Mouse (Mus musculus) myocyte (in vitro differentiated cells): Measurements from ENCODE around the gene Krt76. TPM values are rescaled to one million over a fixed set of nuclear protein-coding genes. Genes with fewer than 3 reads are reported as not detected.

Source experiments
- H3K27me3 ChIP-seq: one replicate; pipeline ENCODE4 v1.6.1; 2011; ENCODE audit not compliant: control insufficient read depth, insufficient read depth, insufficient read length
- H3K36me3 ChIP-seq: one replicate; pipeline ENCODE4 v1.6.1; 2011; ENCODE audit not compliant: control insufficient read depth, insufficient read depth
- H3K4me2 ChIP-seq: one replicate; pipeline ENCODE4 v1.6.1; 2011; ENCODE audit warnings: low read depth, control low read depth
- H3K4me3 ChIP-seq: one replicate; pipeline ENCODE4 v1.5.1; 2011; ENCODE audit warnings: mild to moderate bottlenecking, control low read depth, moderate library complexity
- H3K79me2 ChIP-seq: one replicate; pipeline ENCODE4 v1.6.1; 2011; ENCODE audit not compliant: control insufficient read depth, insufficient read depth
- H3ac ChIP-seq: one replicate; pipeline ENCODE4 v1.6.1; 2011; ENCODE audit not compliant: control insufficient read depth, insufficient read length
- CEBPB ChIP-seq: IDR thresholded peaks from 2 replicates; pipeline ENCODE4 v1.6.1; 2011; ENCODE audit warnings: mild to moderate bottlenecking, moderate library complexity; ENCODE audit not compliant: poor library complexity, insufficient read depth, severe bottlenecking
- E2F4 ChIP-seq: IDR thresholded peaks from one replicate; pipeline ENCODE4 v1.6.1; 2011; ENCODE audit warnings: mild to moderate bottlenecking, control low read depth, moderate library complexity; ENCODE audit not compliant: insufficient read depth
- MAX ChIP-seq: IDR thresholded peaks from one replicate; pipeline ENCODE4 v1.6.1; 2011; ENCODE audit warnings: low read depth, mild to moderate bottlenecking, control low read depth
- MYOD1 ChIP-seq, 3 experiments: IDR thresholded peaks; one replicate each; pipeline ENCODE4 v1.6.1; 2011; ENCODE audit warnings: control low read depth in 2 of 3, low read depth in 2 of 3, mild to moderate bottlenecking in 2 of 3, moderate library complexity in 1 of 3; ENCODE audit not compliant: insufficient read length in 2 of 3, control insufficient read depth in 1 of 3
- MYOG ChIP-seq, 3 experiments: IDR thresholded peaks; one replicate each; pipeline ENCODE4 v1.6.1; 2011; ENCODE audit warnings: control low read depth in 2 of 3, low read depth in 2 of 3, mild to moderate bottlenecking in 2 of 3; ENCODE audit not compliant: insufficient read length in 2 of 3, control insufficient read depth in 1 of 3, insufficient read depth in 1 of 3
- POLR2A ChIP-seq: IDR thresholded peaks from one replicate; pipeline ENCODE4 v1.6.1; 2011; ENCODE audit warnings: low read depth, mild to moderate bottlenecking, control low read depth, moderate library complexity; ENCODE audit not compliant: insufficient read length
- POLR2AphosphoS2 ChIP-seq: IDR thresholded peaks from one replicate; pipeline ENCODE4 v1.6.1; 2011; ENCODE audit warnings: low read depth, control low read depth; ENCODE audit not compliant: insufficient read length
- REST ChIP-seq: IDR thresholded peaks from one replicate; pipeline ENCODE4 v1.6.1; 2011; ENCODE audit warnings: mild to moderate bottlenecking, control low read depth, moderate library complexity; ENCODE audit not compliant: insufficient read depth, insufficient read length
- SRF ChIP-seq: IDR thresholded peaks from one replicate; pipeline ENCODE4 v1.6.1; 2011; ENCODE audit warnings: low read depth; ENCODE audit not compliant: control insufficient read depth, insufficient read length
- TCF12 ChIP-seq: IDR thresholded peaks from one replicate; pipeline ENCODE4 v1.6.1; 2011; ENCODE audit warnings: mild to moderate bottlenecking, control low read depth; ENCODE audit not compliant: poor library complexity, insufficient read depth, severe bottlenecking
- TCF3 ChIP-seq: IDR thresholded peaks from one replicate; pipeline ENCODE4 v1.6.1; 2011; ENCODE audit warnings: low read depth, control low read depth; ENCODE audit not compliant: insufficient read length
- USF1 ChIP-seq: IDR thresholded peaks from one replicate; pipeline ENCODE4 v1.6.1; 2011; ENCODE audit warnings: low read depth, mild to moderate bottlenecking, control low read depth, moderate library complexity
- polyA plus RNA-seq: library from polyadenylated mRNA; unstranded; fragments of >200 nt; fragmentation: generic; extraction: Trizol; gene quantifications from one replicate; pipeline ENCODE4 v1.2.1, GENCODE M21; 2012; ENCODE audit warnings: missing spikeins

The Krt76 gene
- polyA plus RNA-seq, 1 experiment = not detected

DNA sequence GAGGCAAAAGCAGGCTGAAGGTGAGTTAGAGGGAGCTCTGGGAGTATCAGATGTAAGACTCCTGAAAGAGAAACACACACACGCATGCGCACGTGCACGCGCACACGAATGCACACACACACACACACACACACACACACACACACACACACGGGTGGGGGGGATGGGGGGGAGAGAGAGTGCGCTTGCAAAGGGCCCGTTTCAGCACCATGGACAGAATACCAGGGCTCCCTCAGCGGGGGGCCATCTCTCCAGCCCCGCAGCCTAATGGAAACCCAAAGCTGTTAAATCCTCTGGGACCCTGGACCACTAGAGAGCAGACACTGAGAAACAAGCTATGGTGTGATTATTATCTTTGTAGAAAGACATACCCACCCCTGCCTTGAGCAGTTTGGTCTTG lies 12.9 kb downstream of the Krt76 start:
- H3K4me3 ChIP-seq = no peak overlapping the region
- H3K4me2 ChIP-seq = no peak overlapping the region
- peak; percentile 66 for TF ChIP-seq REST
- no peak for TF ChIP-seq POLR2A
- H3K79me2 ChIP-seq = no peaks in the 10 kb centered on the region
- no peaks in the 10 kb centered on the region for H3K36me3 ChIP-seq
- peaks cover 13% of the 10 kb centered on the region for H3K27me3 ChIP-seq
- no peak overlapping the region for H3ac ChIP-seq

DNA sequence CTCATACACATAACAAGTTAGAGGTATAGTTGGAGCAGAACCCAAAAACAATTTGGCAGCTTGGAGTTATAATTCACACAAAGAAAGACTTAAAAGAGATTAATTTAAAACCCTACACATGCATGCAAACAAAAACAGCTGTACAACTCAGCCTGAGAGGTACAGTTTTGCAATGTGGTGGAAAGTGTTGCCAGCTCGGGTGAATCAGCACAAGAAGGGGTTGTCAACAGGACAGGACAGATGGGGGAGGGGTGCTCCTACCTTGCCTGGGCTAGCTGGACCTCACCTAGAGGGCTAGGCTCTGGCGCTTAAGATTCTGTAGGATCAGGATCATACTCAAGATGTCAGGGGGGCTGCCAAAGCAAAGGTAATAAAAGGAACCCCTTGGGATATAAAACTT lies 14.7 kb downstream of the Krt76 start:
- no peak for TF ChIP-seq MYOG (IDR thresholded peaks at IDR 0.05; ENCODE audit: control insufficient read depth in 1 of 3, insufficient read depth in 1 of 3, insufficient read length in 2 of 3, low read depth in 2 of 3)
- TF ChIP-seq USF1 = no peak
- TF ChIP-seq SRF = no peak
- no peak for TF ChIP-seq MYOD1 (IDR thresholded peaks at IDR 0.05; ENCODE audit: control insufficient read depth in 1 of 3, insufficient read length in 2 of 3, low read depth in 2 of 3)
- no peak for TF ChIP-seq TCF12
- no peak for TF ChIP-seq TCF3
- TF ChIP-seq CEBPB = no peak
- no peak for TF ChIP-seq REST
- TF ChIP-seq POLR2AphosphoS2 = no peak
- TF ChIP-seq E2F4 = no peak
- TF ChIP-seq MAX = no peak
- no peak for TF ChIP-seq POLR2A
- no peak overlapping the region for H3ac ChIP-seq
- H3K27me3 ChIP-seq = peaks cover 20% of the 10 kb centered on the region
- no peaks in the 10 kb centered on the region for H3K36me3 ChIP-seq
- no peak overlapping the region for H3K4me2 ChIP-seq
- H3K79me2 ChIP-seq = no peaks in the 10 kb centered on the region
- no peak overlapping the region for H3K4me3 ChIP-seq

DNA sequence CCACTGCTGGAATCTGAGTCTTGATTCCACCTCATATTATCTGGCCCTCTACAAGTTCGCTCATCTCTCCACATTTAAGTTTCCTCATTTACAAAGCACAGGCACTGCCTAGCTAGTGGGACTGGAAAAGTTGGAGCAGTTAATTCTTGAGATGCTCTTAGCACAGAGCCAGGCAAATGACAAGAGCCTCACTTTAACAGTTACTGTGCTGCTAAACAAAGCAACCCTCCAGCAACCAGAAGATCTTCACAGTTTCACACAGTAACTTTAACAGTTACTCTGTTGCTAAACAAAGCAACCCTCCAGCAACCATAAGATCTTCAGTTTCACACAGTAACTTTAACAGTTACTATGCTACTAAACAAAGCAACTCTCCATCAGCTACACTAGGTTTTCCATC lies 18.3 kb downstream of the Krt76 start:
- no peak overlapping the region for H3K4me3 ChIP-seq
- H3ac ChIP-seq = no peak overlapping the region
- H3K27me3 ChIP-seq = peaks cover 44% of the 10 kb centered on the region
- no peak overlapping the region for H3K4me2 ChIP-seq
- H3K79me2 ChIP-seq = no peaks in the 10 kb centered on the region
- no peaks in the 10 kb centered on the region for H3K36me3 ChIP-seq
- TF ChIP-seq TCF12 = no peak
- TF ChIP-seq POLR2A = no peak
- no peak for TF ChIP-seq REST
- no peak for TF ChIP-seq USF1
- TF ChIP-seq MYOD1 (IDR thresholded peaks at IDR 0.05; ENCODE audit: control insufficient read depth in 1 of 3, insufficient read length in 2 of 3, low read depth in 2 of 3) = no peak
- TF ChIP-seq SRF = no peak
- no peak for TF ChIP-seq E2F4
- no peak for TF ChIP-seq POLR2AphosphoS2
- TF ChIP-seq MYOG (IDR thresholded peaks at IDR 0.05; ENCODE audit: control insufficient read depth in 1 of 3, insufficient read depth in 1 of 3, insufficient read length in 2 of 3, low read depth in 2 of 3) = no peak

DNA sequence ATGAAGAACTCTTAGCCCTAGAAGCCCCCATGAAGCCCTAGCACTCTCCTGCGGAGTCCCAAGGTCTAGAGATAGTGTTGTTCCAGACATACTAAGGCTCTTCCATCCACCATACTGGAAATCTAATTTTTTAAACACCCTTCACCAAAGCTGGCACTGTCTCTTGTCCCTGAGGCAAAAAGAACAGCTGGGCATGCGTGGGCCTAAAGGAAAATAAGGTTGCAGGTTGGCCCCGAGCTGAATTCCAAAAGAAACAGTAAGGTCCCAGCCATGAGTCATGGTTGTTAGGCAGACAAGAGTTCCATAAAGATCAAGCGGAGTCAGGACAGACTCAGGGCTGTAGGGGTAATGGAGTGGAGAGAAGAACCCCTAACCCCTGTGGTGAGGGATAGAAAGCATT lies 19.5 kb downstream of the Krt76 start:
- Histone ChIP-seq H3K4me3 (no peak overlapping the region), H3K36me3 (no peaks in the 10 kb centered on the region), H3K27me3 (peaks cover 56% of the 10 kb centered on the region), H3K4me2 (no peak overlapping the region), H3ac (no peak overlapping the region), H3K79me2 (no peaks in the 10 kb centered on the region)
- TF ChIP-seq TCF12 (no peak), REST (no peak), CEBPB (no peak), MYOG (IDR thresholded peaks at IDR 0.05; ENCODE audit: control insufficient read depth in 1 of 3, insufficient read depth in 1 of 3, insufficient read length in 2 of 3, low read depth in 2 of 3) (no peak), USF1 (no peak), TCF3 (no peak), MYOD1 (IDR thresholded peaks at IDR 0.05; ENCODE audit: control insufficient read depth in 1 of 3, insufficient read length in 2 of 3, low read depth in 2 of 3) (no peak), E2F4 (no peak), POLR2A (no peak), MAX (no peak), SRF (no peak), POLR2AphosphoS2 (no peak)

DNA sequence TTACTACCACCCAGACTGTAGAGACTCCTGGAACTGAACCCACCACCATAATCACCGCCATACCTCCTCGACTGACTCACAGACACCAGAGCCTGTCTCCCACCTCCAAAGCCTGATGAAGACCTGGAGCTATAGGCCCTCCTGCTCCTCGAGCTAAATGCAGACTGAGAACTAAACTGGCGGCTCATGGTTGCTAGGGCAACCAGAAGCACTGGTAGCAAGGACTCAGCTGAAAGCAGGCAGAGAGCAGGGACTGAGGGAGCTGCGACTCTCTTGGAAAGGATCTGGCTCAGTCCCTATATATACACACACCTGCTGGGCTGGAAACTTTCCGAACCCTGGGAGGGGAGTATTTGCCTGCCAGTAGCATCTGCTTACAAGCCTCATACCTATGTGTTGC lies 23.3 kb downstream of the Krt76 start, which contains the start of gene Krt77:
TSS of gene Krt77 (minus strand) at position 275 of the 400 bp plus-strand sequence.
- Histone ChIP-seq H3K79me2 (no peaks in the 10 kb centered on the region), H3ac (no peak within 1 kb of the TSS), H3K4me2 (no peak within 1 kb of the TSS), H3K27me3 (peaks cover 79% of the 10 kb centered on the region), H3K4me3 (no peak within 1 kb of the TSS), H3K36me3 (no peaks in the 10 kb centered on the region)
- no peak for TF ChIP-seq POLR2A
- no peak for TF ChIP-seq MAX
- TF ChIP-seq MYOD1 (IDR thresholded peaks at IDR 0.05; ENCODE audit: control insufficient read depth in 1 of 3, insufficient read length in 2 of 3, low read depth in 2 of 3) = no peak
